Mouse (Mus musculus) hematopoietic stem cell, adult 5-6 weeks (primary cell): Measurements from ENCODE around the gene Rab40b. TPM values are rescaled to one million over a fixed set of nuclear protein-coding genes. Genes with fewer than 3 reads are reported as not detected.
"Not testable (repeated sequence)": the region's sequence is repeated elsewhere in the genome, so short reads cannot be mapped to it uniquely, and the experiment has no call there.

ENCODE experiments used
- ATAC-seq, 2 experiments: fragments of 125-278 bp in 1 of 2; replicated peaks in 1 of 2; 2 replicates each; pipeline ENCODE4 v1.8.0; 2016 to 2017; ENCODE audit warnings: inconsistent platforms in 2 of 2, mild to moderate bottlenecking in 2 of 2, moderate number of reproducible peaks in 2 of 2, low read depth in 1 of 2, moderate TSS enrichment in 1 of 2; ENCODE audit not compliant: low FRiP score in 2 of 2, poor library complexity in 2 of 2, severe bottlenecking in 2 of 2, insufficient read depth in 1 of 2, low TSS enrichment in 1 of 2
- total RNA-seq: library from RNA; stranded (forward); fragments of 172-1452, 232-1000 nt; gene quantifications from 2 replicates; pipeline ENCODE4 v1.2.3, GENCODE M21; 2017

Rab40b gene
- total RNA-seq, 1 experiment from 2014 or later = 1.4 TPM

GRCm38 (mm10) chr11:121378644-121379043, 9.4 kb downstream of the Rab40b start:
- no peak for ATAC-seq

GRCm38 (mm10) chr11:121373305-121373704, 14.7 kb downstream of the Rab40b start:
- no peak for ATAC-seq

- ATAC-seq = no peak
Observed at GRCm38 (mm10) chr11:121370337-121370994, 17.6 kb downstream of the Rab40b start.

- 0 out of 4 replicates have a peak, but pooled peaks of 1 of the 2 experiments have one; percentile 42 for ATAC-seq
Observed at GRCm38 (mm10) chr11:121369622-121370021, 18.4 kb downstream of the Rab40b start.

- peak; percentile 17 to 58; a peak in 3 of 4 replicates for ATAC-seq
Observed at GRCm38 (mm10) chr11:121368731-121369130, 19.3 kb downstream of the Rab40b start.

- no peak for ATAC-seq
Observed at GRCm38 (mm10) chr11:121367170-121367707, 20.8 kb downstream of the Rab40b start.

GRCm38 (mm10) chr11:121362212-121362611, 25.8 kb downstream of the Rab40b start:
- ATAC-seq = peak; percentile 64 to 67

- peak; percentile 96 to 98 for ATAC-seq
Observed at GRCm38 (mm10) chr11:121354091-121354707, 33.9 kb downstream of the Rab40b start, which contains the start of gene Wdr45b. Gene Wdr45b, minus strand, starts transcription at chr11:121354445.

GRCm38 (mm10) chr11:121353326-121354090, 34.5 kb downstream of the Rab40b start:
- peak; percentile 20 to 29; a peak in 1 of 4 replicates for ATAC-seq

GRCm38 (mm10) chr11:121348727-121349126, 39.3 kb downstream of the Rab40b start:
- not testable (repeated sequence) for ATAC-seq

- no peak for ATAC-seq
Observed at GRCm38 (mm10) chr11:121348166-121348565, 39.9 kb downstream of the Rab40b start.

- no peak for ATAC-seq
Observed at GRCm38 (mm10) chr11:121347036-121347435, 41.0 kb downstream of the Rab40b start.

GRCm38 (mm10) chr11:121342423-121342822, 45.6 kb downstream of the Rab40b start:
- ATAC-seq = not testable (repeated sequence)

GRCm38 (mm10) chr11:121340287-121340686, 47.8 kb downstream of the Rab40b start:
- no peak for ATAC-seq

GRCm38 (mm10) chr11:121339647-121340046, 48.4 kb downstream of the Rab40b start:
- ATAC-seq = no peak

- ATAC-seq = no peak
Observed at GRCm38 (mm10) chr11:121331641-121332040, 56.4 kb downstream of the Rab40b start.

- no peak for ATAC-seq
Observed at GRCm38 (mm10) chr11:121328619-121329018, 59.4 kb downstream of the Rab40b start.

GRCm38 (mm10) chr11:121328206-121328605, 59.8 kb downstream of the Rab40b start:
- ATAC-seq = no peak
